Mouse (Mus musculus): ENCODE results near the gene Cs. TPM values are rescaled to one million over a fixed set of nuclear protein-coding genes. Genes with fewer than 3 reads are reported as not detected.

Cs gene
- polyA plus RNA-seq, 1 experiment = 58.8 TPM

- Histone ChIP-seq H3K27me3 (ENCODE audit: control insufficient read depth, insufficient read depth, low read length) (no peaks in the 10 kb centered on the region), H3K4me1 (ENCODE audit: control insufficient read depth, insufficient read depth, low read length) (peaks cover 11% of the 10 kb centered on the region), H3K36me3 (ENCODE audit: control insufficient read depth, insufficient read depth, low read length) (peaks cover 1% of the 10 kb centered on the region), H3K27ac (ENCODE audit: control insufficient read depth, insufficient read depth, low read depth, low read length) (no peak overlapping the region), H3K4me3 (ENCODE audit: control insufficient read depth, low read depth, low read length) (no peak overlapping the region)
- TF ChIP-seq CTCF (IDR thresholded peaks at IDR 0.05; ENCODE audit: control insufficient read depth, insufficient read depth, insufficient replicate concordance, low read depth, low read length) (no peak), POLR2A (IDR thresholded peaks at IDR 0.05; ENCODE audit: control insufficient read depth, low read depth, low read length) (no peak)
Observed at GRCm38 (mm10) chr10:128382482-128382881, 44.9 kb downstream of the Cs start.

- H3K4me3 ChIP-seq (ENCODE audit: control insufficient read depth, low read depth, low read length) = no peak overlapping the region
- H3K27ac ChIP-seq (ENCODE audit: control insufficient read depth, insufficient read depth, low read depth, low read length) = no peak overlapping the region
- no peaks in the 10 kb centered on the region for H3K27me3 ChIP-seq (ENCODE audit: control insufficient read depth, insufficient read depth, low read length)
- H3K4me1 ChIP-seq (ENCODE audit: control insufficient read depth, insufficient read depth, low read length) = no peaks in the 10 kb centered on the region; the same call in 1 of the 2 replicates
- TF ChIP-seq CTCF (IDR thresholded peaks at IDR 0.05; ENCODE audit: control insufficient read depth, insufficient read depth, insufficient replicate concordance, low read depth, low read length) = no peak
- peaks cover 1% of the 10 kb centered on the region for H3K36me3 ChIP-seq (ENCODE audit: control insufficient read depth, insufficient read depth, low read length)
Observed at GRCm38 (mm10) chr10:128385902-128386301, 48.4 kb downstream of the Cs start.

- no peak overlapping the region for H3K4me3 ChIP-seq (ENCODE audit: control insufficient read depth, low read depth, low read length)
- TF ChIP-seq POLR2A (IDR thresholded peaks at IDR 0.05; ENCODE audit: control insufficient read depth, low read depth, low read length) = no peak
- TF ChIP-seq CTCF (IDR thresholded peaks at IDR 0.05; ENCODE audit: control insufficient read depth, insufficient read depth, insufficient replicate concordance, low read depth, low read length) = no peak
- no peaks in the 10 kb centered on the region for H3K36me3 ChIP-seq (ENCODE audit: control insufficient read depth, insufficient read depth, low read length)
- peaks cover 3% of the 10 kb centered on the region for H3K4me1 ChIP-seq (ENCODE audit: control insufficient read depth, insufficient read depth, low read length)
- no peak overlapping the region for H3K27ac ChIP-seq (ENCODE audit: control insufficient read depth, insufficient read depth, low read depth, low read length)
- H3K27me3 ChIP-seq (ENCODE audit: control insufficient read depth, insufficient read depth, low read length) = no peaks in the 10 kb centered on the region
Observed at GRCm38 (mm10) chr10:128388941-128389340, 51.4 kb downstream of the Cs start.

- Histone ChIP-seq H3K27ac (ENCODE audit: control insufficient read depth, insufficient read depth, low read depth, low read length) (no peak overlapping the region), H3K4me3 (ENCODE audit: control insufficient read depth, low read depth, low read length) (no peak overlapping the region), H3K27me3 (ENCODE audit: control insufficient read depth, insufficient read depth, low read length) (no peaks in the 10 kb centered on the region), H3K36me3 (ENCODE audit: control insufficient read depth, insufficient read depth, low read length) (no peaks in the 10 kb centered on the region), H3K4me1 (ENCODE audit: control insufficient read depth, insufficient read depth, low read length) (peaks cover 3% of the 10 kb centered on the region)
- TF ChIP-seq POLR2A (IDR thresholded peaks at IDR 0.05; ENCODE audit: control insufficient read depth, low read depth, low read length) (no peak), CTCF (IDR thresholded peaks at IDR 0.05; ENCODE audit: control insufficient read depth, insufficient read depth, insufficient replicate concordance, low read depth, low read length) (no peak)
Observed at GRCm38 (mm10) chr10:128389570-128389969, 52.0 kb downstream of the Cs start.

GRCm38 (mm10) chr10:128390366-128390765, 52.8 kb downstream of the Cs start:
- peaks cover 3% of the 10 kb centered on the region for H3K4me1 ChIP-seq (ENCODE audit: control insufficient read depth, insufficient read depth, low read length)
- H3K27me3 ChIP-seq (ENCODE audit: control insufficient read depth, insufficient read depth, low read length) = no peaks in the 10 kb centered on the region
- H3K36me3 ChIP-seq (ENCODE audit: control insufficient read depth, insufficient read depth, low read length) = no peaks in the 10 kb centered on the region
- no peak for TF ChIP-seq POLR2A (IDR thresholded peaks at IDR 0.05; ENCODE audit: control insufficient read depth, low read depth, low read length)
- TF ChIP-seq CTCF (IDR thresholded peaks at IDR 0.05; ENCODE audit: control insufficient read depth, insufficient read depth, insufficient replicate concordance, low read depth, low read length) = no peak
- no peak overlapping the region for H3K4me3 ChIP-seq (ENCODE audit: control insufficient read depth, low read depth, low read length)
- no peak overlapping the region for H3K27ac ChIP-seq (ENCODE audit: control insufficient read depth, insufficient read depth, low read depth, low read length)

GRCm38 (mm10) chr10:128391850-128392249, 54.3 kb downstream of the Cs start:
- TF ChIP-seq CTCF (IDR thresholded peaks at IDR 0.05; ENCODE audit: control insufficient read depth, insufficient read depth, insufficient replicate concordance, low read depth, low read length) (no peak), POLR2A (IDR thresholded peaks at IDR 0.05; ENCODE audit: control insufficient read depth, low read depth, low read length) (no peak)
- Histone ChIP-seq H3K4me1 (ENCODE audit: control insufficient read depth, insufficient read depth, low read length) (peaks cover 3% of the 10 kb centered on the region), H3K27ac (ENCODE audit: control insufficient read depth, insufficient read depth, low read depth, low read length) (no peak overlapping the region), H3K36me3 (ENCODE audit: control insufficient read depth, insufficient read depth, low read length) (no peaks in the 10 kb centered on the region), H3K27me3 (ENCODE audit: control insufficient read depth, insufficient read depth, low read length) (no peaks in the 10 kb centered on the region), H3K4me3 (ENCODE audit: control insufficient read depth, low read depth, low read length) (no peak overlapping the region)

- no peaks in the 10 kb centered on the region for H3K36me3 ChIP-seq (ENCODE audit: control insufficient read depth, insufficient read depth, low read length)
- no peaks in the 10 kb centered on the region for H3K27me3 ChIP-seq (ENCODE audit: control insufficient read depth, insufficient read depth, low read length)
- H3K27ac ChIP-seq (ENCODE audit: control insufficient read depth, insufficient read depth, low read depth, low read length) = no peak overlapping the region
- H3K4me3 ChIP-seq (ENCODE audit: control insufficient read depth, low read depth, low read length) = no peak overlapping the region
- peaks cover 3% of the 10 kb centered on the region for H3K4me1 ChIP-seq (ENCODE audit: control insufficient read depth, insufficient read depth, low read length)
- TF ChIP-seq CTCF (IDR thresholded peaks at IDR 0.05; ENCODE audit: control insufficient read depth, insufficient read depth, insufficient replicate concordance, low read depth, low read length) (no peak), POLR2A (IDR thresholded peaks at IDR 0.05; ENCODE audit: control insufficient read depth, low read depth, low read length) (no peak)
Observed at GRCm38 (mm10) chr10:128396017-128396673, 58.6 kb downstream of the Cs start.

Measured in testis, adult 2 months (tissue).